Mouse (Mus musculus) layer of hippocampus, postnatal 10 days (tissue): ENCODE measurements at regions not wholly inside any gene's neighbourhood (a gene's known extent, or its start where the extent isn't known, plus 50 kb on each side); places are given as distances from the start of the nearest gene placed in this dataset.

Experiments used
- DNase-seq, 2 experiments: peaks; one replicate each; pipeline ENCODE4 v3.0.0; 2021; ENCODE audit warnings: low spot score in 2 of 2

DNA sequence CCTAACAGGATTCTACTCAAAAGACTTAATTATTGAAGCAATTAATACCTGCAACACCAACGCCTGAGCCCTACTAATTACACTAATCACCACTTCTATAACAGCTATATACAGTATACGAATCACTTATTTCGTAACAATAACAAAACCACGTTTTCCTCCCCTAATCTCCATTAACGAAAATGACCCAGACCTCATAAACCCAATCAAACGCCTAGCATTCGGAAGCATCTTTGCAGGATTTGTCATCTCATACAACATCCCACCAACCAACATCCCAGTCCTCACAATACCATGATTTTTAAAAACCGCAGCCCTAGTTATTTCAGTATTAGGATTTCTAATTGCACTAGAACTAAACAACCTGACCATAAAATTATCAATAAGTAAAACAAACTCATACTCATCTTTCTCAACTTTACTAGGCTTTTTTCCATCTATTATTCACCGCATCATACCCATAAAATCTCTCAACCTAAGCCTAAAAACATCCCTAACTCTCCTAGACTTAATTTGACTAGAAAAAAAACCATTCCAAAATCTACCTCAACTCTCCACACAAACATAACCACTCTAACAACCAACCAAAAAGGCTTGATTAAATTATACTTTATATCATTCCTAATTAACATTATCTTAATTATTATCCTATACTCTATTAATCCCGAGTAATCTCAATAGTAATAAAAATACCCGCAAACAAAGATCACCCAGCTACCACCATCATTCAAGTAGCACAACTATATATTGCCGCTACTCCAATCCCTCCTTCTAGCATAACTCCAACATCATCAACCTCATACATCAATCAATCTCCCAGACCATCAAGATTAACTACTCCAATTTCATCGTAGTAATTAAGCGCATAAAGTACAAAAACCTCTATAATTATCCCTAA, 830.9 kb upstream of the Tyrp1 start:
- no peak for DNase-seq

DNA sequence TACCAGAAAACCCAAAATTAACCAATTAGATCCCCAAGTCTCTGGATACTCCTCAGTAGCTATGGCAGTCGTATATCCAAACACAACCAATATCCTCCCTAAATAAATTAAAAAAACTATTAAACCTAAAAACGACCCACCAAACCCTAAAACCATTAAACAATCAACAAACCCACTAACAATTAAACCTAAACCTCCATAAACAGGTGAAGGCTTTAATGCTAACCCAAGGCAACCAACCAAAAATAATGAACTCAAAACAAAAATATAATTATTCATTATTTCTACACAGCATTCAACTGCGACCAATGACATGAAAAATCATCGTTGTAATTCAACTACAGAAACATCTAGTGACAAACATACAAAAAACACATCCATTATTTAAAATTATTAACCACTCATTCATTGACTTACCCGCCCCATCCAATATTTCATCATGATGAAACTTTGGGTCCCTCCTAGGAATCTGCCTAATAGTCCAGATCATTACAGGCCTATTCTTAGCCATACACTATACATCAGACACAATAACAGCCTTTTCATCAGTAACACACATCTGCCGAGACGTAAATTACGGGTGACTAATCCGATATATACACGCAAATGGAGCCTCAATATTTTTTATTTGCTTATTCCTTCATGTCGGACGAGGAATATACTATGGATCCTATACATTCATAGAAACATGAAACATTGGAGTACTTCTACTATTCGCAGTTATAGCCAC, 830.1 kb upstream of the Tyrp1 start:
- no peak for DNase-seq

GRCm38 (mm10) chr4:80004366-80004700, 829.6 kb upstream of the Tyrp1 start:
- no peak for DNase-seq

GRCm38 (mm10) chr4:80004788-80005187, 829.1 kb upstream of the Tyrp1 start:
- DNase-seq: no peak

DNA sequence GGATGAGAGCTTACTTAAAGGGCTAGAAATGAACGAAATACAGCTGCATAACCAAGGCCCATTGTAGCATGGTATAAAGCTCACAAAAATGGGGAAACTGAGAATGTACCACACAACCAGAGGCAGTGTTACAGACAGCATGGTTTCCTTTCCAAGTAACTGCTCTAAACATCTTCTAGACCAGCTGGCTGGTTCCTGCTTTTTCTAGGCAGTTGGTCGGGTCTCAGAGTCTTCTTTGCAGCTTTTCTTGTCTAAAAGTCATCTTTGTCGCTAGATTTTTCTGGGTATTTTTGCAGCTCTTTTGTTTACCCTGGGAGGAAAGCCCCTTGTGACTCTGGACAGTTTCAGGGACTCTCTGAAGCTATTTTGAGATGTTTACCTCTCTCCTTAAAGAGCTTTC, 806.0 kb upstream of the Tyrp1 start:
- no peak for DNase-seq

DNA sequence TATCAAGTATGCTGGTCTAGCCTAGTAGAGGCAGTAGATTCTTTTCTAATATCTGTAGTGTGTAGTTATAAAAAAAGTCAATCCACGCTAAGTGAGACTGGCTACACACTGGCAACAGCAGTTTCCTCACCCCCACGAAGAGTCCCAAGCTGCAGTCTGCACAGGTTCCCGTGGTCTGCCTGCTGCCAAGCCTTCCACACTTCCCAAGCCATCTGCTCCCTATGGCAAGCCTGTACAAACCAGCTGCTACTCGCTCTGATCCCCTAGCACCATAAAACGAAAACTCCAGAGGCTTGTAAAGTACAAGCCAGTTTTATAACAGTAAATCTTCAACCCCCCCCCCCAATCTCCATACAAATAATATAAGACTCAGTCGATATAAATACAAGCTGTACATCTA, 786.0 kb upstream of the Tyrp1 start:
- DNase-seq: peak; percentile 50 to 65
